Mouse (Mus musculus) right cerebral cortex, postnatal 10 days (tissue): Measurements from ENCODE around the gene Lta.

ENCODE experiments used
- DNase-seq, 2 experiments: peaks; one replicate each; pipeline ENCODE4 v3.0.0; 2021; ENCODE audit warnings: low spot score in 2 of 2

Gene Lta

DNA sequence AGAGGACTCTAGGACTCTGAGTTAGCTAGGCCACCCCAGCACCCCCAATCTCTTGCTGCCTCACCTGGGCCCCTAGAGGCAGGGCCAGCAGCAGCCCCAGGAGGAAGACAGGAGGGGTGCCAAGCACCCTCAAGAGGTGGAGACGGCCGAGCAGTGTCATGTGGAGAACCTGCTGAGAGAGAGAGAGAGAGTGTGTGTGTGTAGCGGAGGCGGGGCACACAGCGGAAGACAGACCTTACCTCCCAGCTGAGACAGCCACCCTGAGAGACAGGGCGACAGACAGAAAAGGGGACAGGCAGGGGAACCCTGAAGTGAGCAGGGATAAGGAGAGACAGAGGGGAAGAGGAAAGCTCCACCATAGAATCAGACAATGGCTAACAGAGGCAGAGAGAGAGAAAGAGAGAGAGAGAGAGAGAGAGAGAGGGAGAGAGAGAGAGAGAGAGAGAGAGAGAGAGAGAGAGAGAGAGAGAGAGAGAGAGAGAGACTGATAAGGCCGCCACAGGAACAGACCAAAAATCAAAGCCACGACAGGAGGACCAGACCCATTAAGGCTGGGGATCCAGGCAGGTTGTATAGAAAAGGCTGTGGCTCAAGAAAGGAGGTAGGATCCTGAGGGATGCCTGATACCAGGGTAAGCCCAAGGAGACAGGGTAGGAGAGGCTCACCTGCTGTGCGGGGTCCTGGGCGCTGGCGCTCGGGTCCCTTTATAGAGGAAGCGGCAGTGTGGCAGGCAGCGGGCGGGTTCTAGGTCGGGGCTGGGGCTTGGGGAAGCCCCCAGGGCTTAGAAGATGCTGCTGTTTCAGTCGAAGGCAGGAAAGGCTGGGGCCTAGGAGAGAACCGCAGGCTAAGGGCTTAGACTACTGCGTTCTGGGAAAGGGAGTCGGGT is at the start of gene Lta:
Lta (minus strand) TSS at position 858 of the 886 bp plus-strand sequence.
- no peak for DNase-seq

- peak; percentile 27 to 68 for DNase-seq
Observed at GRCm38 (mm10) chr17:35254241-35255098, 49.3 kb upstream of the Lta start.

DNA sequence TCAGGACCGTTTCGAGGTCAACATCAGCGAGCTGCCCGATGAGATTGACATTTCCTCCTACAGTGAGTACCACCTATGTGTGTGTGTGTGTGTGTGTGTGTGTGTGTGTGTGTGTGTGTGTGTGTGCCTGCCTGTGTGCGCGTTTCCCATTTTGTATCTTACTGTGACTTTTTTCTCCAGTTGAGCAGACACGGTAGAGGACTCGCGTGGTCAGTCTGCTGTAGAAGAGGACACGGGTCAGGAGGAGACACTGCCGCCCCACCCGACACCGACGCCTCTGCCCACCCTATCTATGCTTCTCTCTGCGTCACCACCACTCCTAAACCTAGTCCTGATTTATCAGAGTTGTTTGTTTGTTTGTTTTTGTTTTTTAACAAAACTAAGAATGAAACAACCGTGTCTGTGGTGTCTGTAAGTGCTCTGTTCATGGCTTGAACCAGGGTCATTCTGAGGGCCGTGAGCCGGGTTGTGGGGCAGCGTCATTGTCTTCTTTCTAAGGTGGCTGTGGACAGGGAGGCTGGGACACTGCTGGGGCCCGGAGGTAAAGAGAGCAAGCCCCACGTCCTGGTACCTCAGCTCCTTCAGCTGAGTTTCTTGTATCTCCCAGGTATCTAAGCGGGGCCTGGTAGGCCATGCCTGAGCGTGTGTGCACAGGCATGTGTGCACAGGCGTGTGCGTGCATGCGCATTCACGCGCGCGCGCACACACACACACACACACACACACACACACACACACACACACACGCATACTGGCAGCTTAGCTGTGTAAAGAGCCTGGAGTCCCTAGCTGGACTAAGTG is 48.3 kb upstream of the Lta start:
- DNase-seq, result no peak

DNA sequence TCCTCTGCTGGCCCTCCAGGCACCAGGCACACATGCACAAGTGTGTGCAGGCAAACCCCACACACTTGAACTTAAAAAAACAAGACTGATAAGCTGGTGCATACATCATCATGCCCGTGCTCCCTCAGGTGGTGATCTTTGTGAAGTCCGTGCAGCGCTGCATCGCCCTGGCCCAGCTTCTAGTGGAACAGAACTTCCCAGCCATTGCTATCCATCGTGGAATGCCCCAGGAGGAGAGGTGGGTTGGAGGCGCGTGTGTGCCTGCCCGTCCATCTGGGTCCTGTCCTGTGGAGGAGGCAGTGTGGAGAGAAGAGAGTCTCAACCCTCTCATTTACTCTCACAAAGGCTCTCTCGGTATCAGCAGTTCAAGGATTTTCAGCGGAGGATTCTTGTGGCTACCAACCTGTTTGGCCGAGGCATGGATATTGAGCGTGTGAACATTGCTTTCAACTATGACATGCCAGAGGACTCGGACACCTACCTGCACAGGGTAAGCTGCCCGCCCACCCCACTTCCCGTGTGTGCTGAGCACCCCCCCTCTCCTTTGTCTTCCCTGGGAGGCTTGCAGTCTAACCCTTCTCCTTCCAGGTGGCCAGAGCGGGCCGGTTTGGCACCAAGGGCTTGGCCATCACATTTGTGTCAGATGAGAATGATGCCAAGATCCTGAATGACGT is 47.6 kb upstream of the Lta start:
- no peak for DNase-seq

DNA sequence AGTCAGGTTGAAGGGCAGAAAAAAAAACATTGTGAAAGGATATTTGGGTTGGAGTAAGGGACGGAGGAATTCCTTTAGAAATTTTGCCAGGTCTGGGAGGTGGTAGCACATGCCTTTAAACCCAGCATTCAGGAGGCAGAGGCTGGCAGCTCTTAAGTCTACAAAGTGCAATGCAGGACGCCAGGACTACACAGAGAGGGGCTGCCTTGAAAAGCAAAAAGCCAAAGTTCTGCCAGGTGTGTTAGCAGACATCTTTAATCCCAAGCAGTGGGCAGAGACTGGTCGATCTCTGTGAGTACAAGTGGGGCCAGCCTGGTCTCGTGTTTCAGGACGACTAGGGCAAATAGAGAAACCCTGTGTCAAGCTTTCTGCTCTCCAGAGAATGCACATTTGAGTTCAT is 46.8 kb upstream of the Lta start:
- no peak for DNase-seq

- DNase-seq, result no peak
Observed at GRCm38 (mm10) chr17:35251162-35251719, 46.1 kb upstream of the Lta start.

DNA sequence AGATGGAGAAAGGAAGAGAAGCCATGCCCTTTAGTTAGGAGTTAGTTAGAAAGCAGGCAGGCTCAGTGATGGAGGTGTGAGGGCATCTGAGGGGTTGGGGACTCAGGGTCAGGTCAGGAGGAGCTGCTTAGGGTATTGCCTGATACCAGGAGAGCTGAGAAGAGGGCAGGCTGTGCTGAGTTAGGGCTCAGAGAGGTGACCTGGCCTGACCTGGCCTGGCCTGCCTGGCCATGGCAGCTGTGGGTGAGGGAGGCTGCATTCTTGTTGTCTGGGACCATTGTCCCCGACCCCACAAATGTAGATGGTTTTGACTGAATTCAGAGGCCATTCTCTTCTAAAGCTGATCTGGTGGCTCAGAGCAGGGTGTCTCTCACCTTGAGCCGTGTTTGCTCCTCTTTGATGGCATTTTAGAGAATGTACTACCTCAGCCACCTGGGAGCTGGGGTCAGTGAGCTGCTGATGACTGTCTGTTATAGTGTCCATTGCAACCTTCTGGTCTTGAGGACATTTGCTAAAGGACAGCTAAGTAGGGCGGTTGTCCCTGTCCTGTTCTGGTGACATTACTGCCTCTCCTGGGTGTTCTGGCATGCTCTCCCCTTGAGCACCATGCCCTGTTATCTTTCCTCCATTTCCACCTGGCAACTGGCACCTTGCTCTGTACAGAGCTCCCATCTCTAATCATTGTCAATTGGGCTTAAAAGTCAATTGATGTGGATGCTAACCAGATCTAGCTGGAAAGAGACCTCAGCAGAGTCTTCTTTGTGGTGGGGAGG is 45.4 kb upstream of the Lta start:
- DNase-seq, result no peak

- no peak for DNase-seq
Observed at GRCm38 (mm10) chr17:35249451-35250197, 44.5 kb upstream of the Lta start.

GRCm38 (mm10) chr17:35248986-35249385 is 43.8 kb upstream of the Lta start:
- DNase-seq, result no peak

DNA sequence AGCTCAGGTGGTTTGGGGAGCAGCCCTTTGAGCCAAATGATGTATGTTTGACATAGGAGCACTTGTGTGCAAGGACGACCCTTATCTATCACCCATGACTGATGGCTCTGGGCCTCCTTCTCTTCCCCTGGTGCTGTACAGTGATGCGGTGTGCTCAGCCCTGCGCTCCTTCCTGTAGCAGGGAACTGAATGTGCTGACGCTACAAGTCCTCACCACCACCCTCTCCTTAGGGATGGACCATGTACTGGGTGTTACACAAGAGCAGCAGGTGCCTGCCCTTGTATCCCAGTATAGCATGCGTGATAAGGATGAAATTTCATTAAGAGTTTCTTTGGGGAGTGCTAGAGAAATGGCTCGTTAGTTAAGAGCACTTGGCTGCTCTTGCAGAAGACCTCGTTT is 42.0 kb upstream of the Lta start:
- DNase-seq, result no peak

DNA sequence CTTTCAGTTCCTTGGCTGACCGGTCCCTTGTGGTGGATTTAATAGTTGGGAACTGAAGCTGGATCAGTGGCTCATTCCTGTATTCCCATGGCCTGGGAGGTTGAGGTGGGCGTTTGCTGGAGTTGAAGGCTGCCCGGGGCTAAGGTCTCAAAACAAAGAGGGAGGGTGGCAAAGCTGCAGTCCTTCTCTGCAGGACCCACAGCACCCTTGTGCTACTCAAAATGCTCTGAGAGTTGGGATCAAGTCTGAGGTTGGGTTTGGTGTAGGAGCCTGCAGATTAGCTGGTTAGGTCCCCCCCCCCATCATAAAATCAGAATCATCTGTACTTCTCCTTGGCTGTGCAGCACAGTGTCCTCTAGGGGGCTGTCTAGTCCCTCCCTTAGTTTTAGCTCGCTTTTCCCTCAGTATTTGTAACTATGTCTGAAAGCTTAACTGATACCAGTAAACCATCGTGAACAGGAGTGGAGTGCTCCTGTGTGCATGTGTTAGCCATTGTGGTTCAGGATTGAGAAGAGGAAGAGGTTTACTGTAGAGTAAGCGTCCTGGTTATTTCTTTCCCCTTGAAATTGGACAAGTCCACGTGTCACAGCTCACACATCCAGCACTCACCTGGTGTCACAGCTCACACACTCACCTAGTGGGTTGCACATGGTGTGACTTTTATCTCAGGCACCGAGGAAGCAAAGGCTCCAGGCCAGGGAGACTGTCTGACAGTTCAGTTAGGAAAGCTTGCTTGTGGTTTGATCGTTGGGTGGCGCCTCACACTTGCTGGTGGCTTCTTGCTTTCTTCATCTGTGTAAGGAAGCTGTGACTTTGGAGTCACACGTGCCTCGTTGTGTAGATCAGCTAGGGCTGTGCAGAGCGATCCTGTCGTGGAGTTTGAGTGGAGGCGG is 40.8 kb upstream of the Lta start:
- DNase-seq, result no peak

DNA sequence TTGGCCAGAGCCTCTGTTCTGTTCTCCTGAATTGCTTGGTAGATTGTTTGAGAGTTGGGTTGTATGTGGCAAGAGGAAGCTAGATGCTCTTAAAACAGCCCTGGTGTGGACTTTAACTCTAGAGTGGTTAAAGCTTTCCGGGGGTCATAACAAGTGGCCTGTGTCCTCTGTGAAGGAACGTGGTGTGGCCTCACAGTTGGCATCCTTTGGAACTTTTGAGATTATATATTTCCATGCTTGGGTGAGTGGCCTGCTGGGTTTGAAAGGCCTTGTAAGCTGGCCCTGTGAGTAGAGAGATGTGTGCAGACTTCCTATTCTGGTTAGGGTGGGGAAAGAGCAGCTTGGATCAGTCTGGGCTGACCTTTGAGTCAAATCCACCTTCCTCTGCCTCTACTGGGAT is 39.8 kb upstream of the Lta start:
- no peak for DNase-seq

DNA sequence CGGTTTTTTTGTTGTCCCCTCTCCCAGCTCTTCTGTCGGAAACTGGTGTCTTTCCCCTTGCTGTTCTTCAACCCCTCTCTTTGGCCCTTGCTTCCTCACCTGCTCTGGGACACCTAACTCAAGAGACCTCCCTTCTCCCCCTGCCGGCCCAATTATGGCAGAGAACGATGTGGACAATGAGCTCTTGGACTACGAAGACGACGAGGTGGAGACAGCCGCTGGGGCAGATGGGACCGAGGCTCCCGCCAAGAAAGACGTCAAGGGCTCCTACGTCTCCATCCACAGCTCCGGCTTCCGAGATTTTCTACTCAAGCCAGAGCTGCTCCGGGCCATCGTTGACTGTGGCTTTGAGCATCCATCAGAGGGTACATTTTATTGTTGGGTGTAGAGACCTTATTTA is 37.9 kb upstream of the Lta start:
- peak; percentile 73 to 82 for DNase-seq

GRCm38 (mm10) chr17:35242015-35242941 is 37.1 kb upstream of the Lta start:
- peak; percentile 73 to 77 for DNase-seq

GRCm38 (mm10) chr17:35241305-35242014 is 36.3 kb upstream of the Lta start, which contains the start of gene Ddx39b:
Gene Ddx39b (plus strand): TSS chr17:35241746.
- peak; percentile 97 for DNase-seq
